Mouse (Mus musculus): ENCODE results near the gene Sox21. TPM values are rescaled to one million over a fixed set of nuclear protein-coding genes. Genes with fewer than 3 reads are reported as not detected.

Gene Sox21
- polyA plus RNA-seq, 1 experiment from 2014 or later = not detected

- Histone ChIP-seq H3K27ac (no peak overlapping the region), H3K9me3 (replicated peaks; ENCODE audit: low read length) (no peaks in the 10 kb centered on the region), H3K4me1 (replicated peaks; ENCODE audit: insufficient read depth, low read length) (no peaks in the 10 kb centered on the region; the same call in 1 of the 2 replicates), H3K36me3 (ENCODE audit: insufficient read depth, low read length) (no peaks in the 10 kb centered on the region), H3K4me2 (ENCODE audit: low read length) (no peak overlapping the region), H3K9ac (ENCODE audit: low read depth, low read length) (no peak overlapping the region), H3K4me3 (replicated peaks; ENCODE audit: low read depth, low read length) (no peak overlapping the region), H3K27me3 (ENCODE audit: insufficient read depth, low read length) (peaks cover 90% of the 10 kb centered on the region)
- no peak for ATAC-seq (replicated peaks; ENCODE audit: low FRiP score, low read depth)
- 1% methylated on average over 21 of the region's 21 CpGs for WGBS
- no peak for TF ChIP-seq CTCF (IDR thresholded peaks at IDR 0.05; ENCODE audit: low read depth)
- DNase-seq (ENCODE audit: low spot score) = no peak
These were observed 10.2 kb downstream of the Sox21 start for GRCm38 (mm10) chr14:118226471-118227155.

GRCm38 (mm10) chr14:118225911-118226310, 10.9 kb downstream of the Sox21 start:
- Histone ChIP-seq H3K4me1 (replicated peaks; ENCODE audit: insufficient read depth, low read length) (no peaks in the 10 kb centered on the region; the same call in 1 of the 2 replicates), H3K36me3 (ENCODE audit: insufficient read depth, low read length) (no peaks in the 10 kb centered on the region), H3K4me3 (replicated peaks; ENCODE audit: low read depth, low read length) (peak overlapping the region; percentile 9; the same call in 1 of the 2 replicates), H3K27ac (no peak overlapping the region), H3K27me3 (ENCODE audit: insufficient read depth, low read length) (peaks cover 85% of the 10 kb centered on the region), H3K9ac (ENCODE audit: low read depth, low read length) (no peak overlapping the region), H3K4me2 (ENCODE audit: low read length) (peak overlapping the region; percentile 23; the same call in 1 of the 2 replicates), H3K9me3 (replicated peaks; ENCODE audit: low read length) (no peaks in the 10 kb centered on the region)
- DNase-seq (ENCODE audit: low spot score) = no peak
- TF ChIP-seq CTCF (IDR thresholded peaks at IDR 0.05; ENCODE audit: low read depth) = no peak
- 0 out of 2 replicates have a peak, but pooled peaks have one; percentile 36 for ATAC-seq (replicated peaks; ENCODE audit: low FRiP score, low read depth)
- WGBS = under 1% methylated on average over 21 of the region's 21 CpGs

GRCm38 (mm10) chr14:118225061-118225743, 11.6 kb downstream of the Sox21 start:
- H3K4me1 ChIP-seq (replicated peaks; ENCODE audit: insufficient read depth, low read length) = no peaks in the 10 kb centered on the region; the same call in 1 of the 2 replicates
- peaks cover 78% of the 10 kb centered on the region for H3K27me3 ChIP-seq (ENCODE audit: insufficient read depth, low read length)
- no peak overlapping the region for H3K4me2 ChIP-seq (ENCODE audit: low read length)
- no peak for TF ChIP-seq CTCF (IDR thresholded peaks at IDR 0.05; ENCODE audit: low read depth)
- ATAC-seq (replicated peaks; ENCODE audit: low FRiP score, low read depth) (no peak), DNase-seq (ENCODE audit: low spot score) (no peak)
- no peaks in the 10 kb centered on the region for H3K9me3 ChIP-seq (replicated peaks; ENCODE audit: low read length)
- no peaks in the 10 kb centered on the region for H3K36me3 ChIP-seq (ENCODE audit: insufficient read depth, low read length)
- no peak overlapping the region for H3K27ac ChIP-seq
- 10% methylated on average over 16 of the region's 16 CpGs for WGBS
- peak overlapping the region; percentile 9; the same call in 1 of the 2 replicates for H3K4me3 ChIP-seq (replicated peaks; ENCODE audit: low read depth, low read length)
- H3K9ac ChIP-seq (ENCODE audit: low read depth, low read length) = no peak overlapping the region

GRCm38 (mm10) chr14:118220885-118221284, 15.9 kb downstream of the Sox21 start:
- Histone ChIP-seq H3K9me3 (replicated peaks; ENCODE audit: low read length) (no peaks in the 10 kb centered on the region), H3K27ac (no peak overlapping the region), H3K27me3 (ENCODE audit: insufficient read depth, low read length) (peaks cover 41% of the 10 kb centered on the region), H3K9ac (ENCODE audit: low read depth, low read length) (no peak overlapping the region), H3K4me3 (replicated peaks; ENCODE audit: low read depth, low read length) (no peak overlapping the region), H3K36me3 (ENCODE audit: insufficient read depth, low read length) (no peaks in the 10 kb centered on the region), H3K4me1 (replicated peaks; ENCODE audit: insufficient read depth, low read length) (no peaks in the 10 kb centered on the region; the same call in 1 of the 2 replicates), H3K4me2 (ENCODE audit: low read length) (no peak overlapping the region)
- 85% methylated on average over 1 of the region's 1 CpGs for WGBS
- ATAC-seq (replicated peaks; ENCODE audit: low FRiP score, low read depth) (no peak), DNase-seq (ENCODE audit: low spot score) (no peak)
- TF ChIP-seq CTCF (IDR thresholded peaks at IDR 0.05; ENCODE audit: low read depth) = peak; percentile 50

- DNase-seq (ENCODE audit: low spot score) (no peak), ATAC-seq (replicated peaks; ENCODE audit: low FRiP score, low read depth) (no peak)
- Histone ChIP-seq H3K4me1 (replicated peaks; ENCODE audit: insufficient read depth, low read length) (no peaks in the 10 kb centered on the region), H3K9me3 (replicated peaks; ENCODE audit: low read length) (no peaks in the 10 kb centered on the region), H3K9ac (ENCODE audit: low read depth, low read length) (no peak overlapping the region), H3K27me3 (ENCODE audit: insufficient read depth, low read length) (peaks cover 4% of the 10 kb centered on the region; the same call in 1 of the 2 replicates), H3K27ac (no peak overlapping the region), H3K4me2 (ENCODE audit: low read length) (no peak overlapping the region), H3K36me3 (ENCODE audit: insufficient read depth, low read length) (no peaks in the 10 kb centered on the region), H3K4me3 (replicated peaks; ENCODE audit: low read depth, low read length) (no peak overlapping the region)
- TF ChIP-seq CTCF (IDR thresholded peaks at IDR 0.05; ENCODE audit: low read depth) = no peak
- 79% methylated on average over 8 of the region's 8 CpGs for WGBS
These were observed 20.0 kb downstream of the Sox21 start for GRCm38 (mm10) chr14:118216826-118217225.

- no peak overlapping the region for H3K27ac ChIP-seq
- no peak for TF ChIP-seq CTCF (IDR thresholded peaks at IDR 0.05; ENCODE audit: low read depth)
- no peak overlapping the region for H3K4me2 ChIP-seq (ENCODE audit: low read length)
- no peaks in the 10 kb centered on the region; the same call in 1 of the 2 replicates for H3K27me3 ChIP-seq (ENCODE audit: insufficient read depth, low read length)
- no peaks in the 10 kb centered on the region for H3K36me3 ChIP-seq (ENCODE audit: insufficient read depth, low read length)
- H3K4me1 ChIP-seq (replicated peaks; ENCODE audit: insufficient read depth, low read length) = no peaks in the 10 kb centered on the region
- WGBS = 79% methylated on average over 15 of the region's 15 CpGs
- DNase-seq (ENCODE audit: low spot score) = no peak
- no peak overlapping the region for H3K9ac ChIP-seq (ENCODE audit: low read depth, low read length)
- no peak overlapping the region for H3K4me3 ChIP-seq (replicated peaks; ENCODE audit: low read depth, low read length)
- H3K9me3 ChIP-seq (replicated peaks; ENCODE audit: low read length) = no peaks in the 10 kb centered on the region
- ATAC-seq (replicated peaks; ENCODE audit: low FRiP score, low read depth) = no peak
These were observed 24.5 kb downstream of the Sox21 start for GRCm38 (mm10) chr14:118212188-118212804.
